Mouse (Mus musculus) stomach, embryonic 16.5 days (tissue): Measurements from ENCODE around the gene Myo1e. TPM values are rescaled to one million over a fixed set of nuclear protein-coding genes. Genes with fewer than 3 reads are reported as not detected.

Experiments
- ATAC-seq: fragments of 200-750 bp; cut with Nextera tagmentation; 2 replicates; pipeline ENCODE4 v1.8.0; 2017; ENCODE audit warnings: moderate number of reproducible peaks, moderate TSS enrichment; ENCODE audit not compliant: insufficient read depth, low FRiP score
- H3K27ac ChIP-seq: fragments of 300-500 bp; sonication (generic); 2 replicates; pipeline ENCODE4 v1.5.1; 2014; ENCODE audit warnings: low read length
- H3K27me3 ChIP-seq: fragments of 300-500 bp; sonication (generic); 2 replicates; pipeline ENCODE4 v1.6.1; 2014; ENCODE audit warnings: low read length, control low read depth, mixed read lengths; ENCODE audit not compliant: control insufficient read depth, insufficient read depth
- H3K36me3 ChIP-seq: fragments of 300-500 bp; sonication (generic); 2 replicates; pipeline ENCODE4 v1.6.1; 2014; ENCODE audit warnings: low read length; ENCODE audit not compliant: control insufficient read depth, insufficient read depth
- H3K4me1 ChIP-seq: fragments of 300-500 bp; sonication (generic); 2 replicates; pipeline ENCODE4 v1.6.1; 2014; ENCODE audit warnings: low read length, control low read depth, mixed read lengths; ENCODE audit not compliant: control insufficient read depth, insufficient read depth
- H3K4me2 ChIP-seq: fragments of 300-500 bp; sonication (generic); 2 replicates; pipeline ENCODE4 v1.6.1; 2014; ENCODE audit warnings: low read depth, low read length, mixed read lengths
- H3K4me3 ChIP-seq: fragments of 300-500 bp; sonication (generic); replicated peaks from 2 replicates; pipeline ENCODE4 v1.5.1; 2014; ENCODE audit warnings: mild to moderate bottlenecking, low read length
- H3K9ac ChIP-seq: fragments of 300-500 bp; sonication (generic); 2 replicates; pipeline ENCODE4 v1.6.1; 2014; ENCODE audit warnings: low read length
- H3K9me3 ChIP-seq: fragments of 300-500 bp; sonication (generic); replicated peaks from 2 replicates; pipeline ENCODE4 v1.6.1; 2016; ENCODE audit warnings: low read length, control low read depth; ENCODE audit not compliant: control insufficient read depth
- WGBS: fragments of 180-500 bp; shearing (Covaris S2); extraction: QIAGEN DNeasy Blood & Tissue Kit; methylation state at CpG from one replicate; pipeline ENCODE4 v1.1.7; 2014; 5-methylcytosine and 5-hydroxymethylcytosine counted together
- polyA plus RNA-seq: library from polyadenylated mRNA; unstranded; fragments of >200 nt; fragmentation: Nextera tagmentation; extraction: Ambion mirVana; gene quantifications from 2 replicates; pipeline ENCODE4 v1.2.1, GENCODE M21; 2015

Myo1e gene
- polyA plus RNA-seq, 1 experiment from 2014 or later, result 34.3 TPM

DNA sequence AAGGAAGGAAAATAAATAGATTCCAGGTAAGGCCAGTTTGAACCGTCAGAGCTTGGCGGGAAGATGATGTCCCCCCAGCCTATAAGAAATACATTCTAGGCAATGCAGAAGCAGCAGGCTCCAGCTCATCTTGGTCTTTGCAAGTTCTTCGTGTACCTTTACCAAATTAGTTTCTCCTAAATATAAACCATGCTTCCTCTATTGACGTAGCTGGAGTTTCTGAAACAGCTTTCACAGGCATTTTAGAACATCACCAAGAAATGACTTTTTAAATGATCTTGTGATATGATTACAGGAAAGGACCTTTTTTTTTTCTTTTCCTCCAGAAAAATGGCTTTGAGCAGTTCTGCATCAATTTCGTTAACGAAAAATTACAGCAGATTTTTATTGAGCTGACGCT, 131.2 kb downstream of the Myo1e start:
- peaks cover 27% of the 10 kb centered on the region for H3K36me3 ChIP-seq
- no peaks in the 10 kb centered on the region for H3K4me1 ChIP-seq
- H3K27me3 ChIP-seq, result no peaks in the 10 kb centered on the region
- no peak for ATAC-seq
- no peak overlapping the region for H3K4me2 ChIP-seq
- no peak overlapping the region for H3K4me3 ChIP-seq
- no peak overlapping the region for H3K27ac ChIP-seq
- H3K9ac ChIP-seq, result no peak overlapping the region
- no peaks in the 10 kb centered on the region for H3K9me3 ChIP-seq
- WGBS, result 89% methylated on average over 7 of the region's 7 CpGs

DNA sequence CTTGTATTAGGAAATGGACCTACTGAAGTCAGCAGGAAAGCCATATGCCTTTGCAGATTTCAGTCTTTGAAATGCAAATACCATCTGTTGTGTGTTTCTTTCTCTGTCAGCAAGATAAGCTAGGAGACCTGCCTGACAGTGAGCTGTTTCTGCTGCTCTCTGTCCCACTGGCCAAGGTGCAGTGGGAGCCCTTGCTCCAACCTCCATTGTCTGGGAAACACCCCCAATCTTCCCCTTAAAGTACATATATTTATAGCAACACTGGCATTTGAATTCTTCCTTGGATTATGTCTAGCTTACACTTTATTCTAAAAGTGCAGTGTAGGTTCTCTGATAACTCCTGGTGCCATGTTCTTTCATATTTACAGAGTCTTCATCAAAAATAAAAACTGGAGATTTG, 131.7 kb downstream of the Myo1e start:
- H3K27me3 ChIP-seq, result no peaks in the 10 kb centered on the region
- no peak for ATAC-seq
- H3K4me1 ChIP-seq, result no peaks in the 10 kb centered on the region
- H3K27ac ChIP-seq, result no peak overlapping the region
- no peak overlapping the region for H3K4me3 ChIP-seq
- H3K4me2 ChIP-seq, result no peak overlapping the region
- H3K9me3 ChIP-seq, result no peaks in the 10 kb centered on the region
- no peak overlapping the region for H3K9ac ChIP-seq
- peaks cover 27% of the 10 kb centered on the region for H3K36me3 ChIP-seq

DNA sequence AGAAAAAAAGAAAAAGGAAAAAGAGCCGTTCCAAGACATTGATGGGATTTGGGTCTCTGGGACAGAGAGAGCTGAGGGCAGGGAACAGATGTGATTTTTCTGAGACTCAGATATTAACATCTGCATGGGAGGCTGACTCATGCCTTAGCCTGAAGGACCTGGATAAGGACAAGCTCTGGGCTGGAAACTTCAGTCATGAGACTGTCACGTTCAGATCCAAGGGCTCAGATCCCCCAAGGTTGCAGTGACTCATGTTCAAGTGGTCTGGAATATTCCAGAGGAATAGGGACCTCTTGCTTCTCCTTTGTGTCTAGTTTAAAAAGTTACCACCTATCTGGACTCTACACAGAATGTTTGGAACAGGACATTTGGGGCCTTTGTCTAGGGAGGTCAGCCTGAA, 142.1 kb downstream of the Myo1e start:
- H3K27ac ChIP-seq, result no peak overlapping the region
- no peak overlapping the region for H3K4me2 ChIP-seq
- H3K4me1 ChIP-seq, result no peaks in the 10 kb centered on the region
- no peak overlapping the region for H3K4me3 ChIP-seq
- H3K9me3 ChIP-seq, result no peaks in the 10 kb centered on the region
- no peak overlapping the region for H3K9ac ChIP-seq
- no peak for ATAC-seq
- WGBS, result 77% methylated on average over 2 of the region's 2 CpGs
- no peaks in the 10 kb centered on the region for H3K27me3 ChIP-seq
- peaks cover 7% of the 10 kb centered on the region; the same call in 1 of the 2 replicates for H3K36me3 ChIP-seq

DNA sequence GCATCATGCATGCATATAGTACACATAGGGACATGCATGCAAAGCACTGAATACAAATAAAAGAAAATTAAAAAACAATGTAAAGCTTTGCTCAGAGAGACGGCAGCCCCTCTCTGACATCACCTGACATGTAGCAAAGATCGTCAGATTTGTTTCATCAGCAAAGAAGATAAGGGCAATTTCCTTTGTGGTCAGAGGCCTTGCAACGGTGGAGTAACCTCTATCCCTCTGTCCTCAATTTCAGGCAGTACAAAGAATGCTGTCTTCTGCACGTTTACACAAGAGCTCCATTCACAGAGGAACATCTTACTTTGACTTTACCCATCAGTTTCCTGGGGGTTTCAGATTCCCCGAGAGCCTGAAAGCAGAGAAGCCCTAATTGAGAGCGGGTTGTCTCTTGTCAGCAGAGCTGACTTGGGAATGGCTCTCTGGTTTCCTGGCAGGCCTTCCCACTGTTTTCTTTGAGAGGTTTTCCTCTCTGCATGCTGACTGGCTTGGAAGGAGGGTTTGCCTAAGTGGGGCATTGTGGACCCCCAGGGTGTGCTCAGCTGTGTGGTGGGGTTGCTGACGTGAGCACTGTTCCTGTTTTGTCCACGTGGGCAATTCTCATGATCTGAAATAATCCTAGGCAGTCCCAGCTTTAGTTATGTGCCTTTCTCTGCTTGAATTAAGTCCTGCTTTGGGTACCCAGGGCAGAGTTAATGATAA, 144.6 kb downstream of the Myo1e start:
- Histone ChIP-seq H3K4me3 (no peak overlapping the region), H3K9ac (no peak overlapping the region), H3K36me3 (peaks cover 9% of the 10 kb centered on the region; the same call in 1 of the 2 replicates), H3K9me3 (no peaks in the 10 kb centered on the region), H3K4me1 (no peaks in the 10 kb centered on the region), H3K27ac (no peak overlapping the region), H3K27me3 (no peaks in the 10 kb centered on the region), H3K4me2 (no peak overlapping the region)
- whole genome bisulfite sequencing, result 45% methylated on average over 8 of the region's 8 CpGs
- no peak for ATAC-seq

DNA sequence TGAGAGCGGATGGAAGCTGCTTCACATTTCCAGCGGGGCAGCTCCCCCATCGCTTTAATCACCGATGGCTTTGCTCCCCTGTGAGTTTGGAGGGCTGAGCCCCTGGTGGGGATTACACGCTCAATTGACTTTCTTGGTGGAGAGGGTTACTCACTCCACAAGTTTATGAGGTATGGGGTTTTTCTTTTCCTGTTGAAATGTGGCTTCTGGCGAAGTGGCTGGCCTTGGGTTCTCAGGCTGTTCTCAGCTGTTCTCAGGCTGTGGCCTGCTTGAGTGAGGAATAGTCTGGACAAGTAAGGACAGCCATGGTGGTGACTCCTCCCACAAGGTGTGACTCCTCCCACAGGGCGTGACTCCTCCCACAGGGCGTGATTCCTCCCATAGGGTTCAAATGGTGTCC, 149.1 kb downstream of the Myo1e start:
- Histone ChIP-seq H3K4me1 (no peaks in the 10 kb centered on the region), H3K9me3 (no peaks in the 10 kb centered on the region), H3K36me3 (peaks cover 33% of the 10 kb centered on the region; the same call in 1 of the 2 replicates), H3K4me3 (no peak overlapping the region), H3K9ac (no peak overlapping the region), H3K27ac (no peak overlapping the region), H3K27me3 (no peaks in the 10 kb centered on the region), H3K4me2 (no peak overlapping the region)
- ATAC-seq, result no peak
- WGBS, result 67% methylated on average over 8 of the region's 8 CpGs

DNA sequence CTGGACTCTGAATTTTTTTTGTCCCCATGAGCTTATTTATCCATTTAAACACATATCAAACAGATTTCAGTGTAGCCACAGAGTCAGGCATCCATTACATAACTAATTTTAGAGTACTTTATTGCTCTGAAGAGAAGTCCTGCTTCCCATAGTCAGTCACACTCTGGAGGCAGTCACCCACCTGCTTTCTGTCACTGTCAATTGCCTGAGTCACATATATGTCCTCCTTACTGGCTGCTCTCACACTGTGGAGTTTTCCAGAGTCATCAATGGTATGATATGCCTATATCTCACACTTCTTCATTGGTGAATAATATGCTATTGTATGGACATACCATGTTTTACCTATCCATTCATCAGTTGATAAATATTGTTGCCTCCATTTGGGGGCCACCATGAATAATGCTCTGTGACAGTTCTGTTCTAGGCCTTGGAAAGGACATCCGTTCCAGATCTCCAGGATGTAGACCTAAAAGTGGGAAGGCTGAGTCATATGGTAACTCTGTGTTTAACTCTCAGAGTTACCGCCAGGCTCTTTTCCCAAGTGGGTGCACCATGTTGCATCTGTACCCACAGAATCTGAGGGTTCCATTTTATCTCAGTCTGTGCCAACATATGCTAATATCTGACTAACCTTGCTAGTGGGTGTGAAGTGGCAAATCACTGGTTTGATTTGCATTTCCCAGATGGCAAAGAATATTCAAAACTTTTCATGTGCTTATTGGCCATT, 152.4 kb downstream of the Myo1e start:
- H3K4me1 ChIP-seq, result no peaks in the 10 kb centered on the region
- ATAC-seq, result no peak
- H3K27me3 ChIP-seq, result no peaks in the 10 kb centered on the region
- no peak overlapping the region for H3K9ac ChIP-seq
- H3K36me3 ChIP-seq, result peaks cover 31% of the 10 kb centered on the region; the same call in 1 of the 2 replicates
- H3K27ac ChIP-seq, result no peak overlapping the region
- no peak overlapping the region for H3K4me2 ChIP-seq
- 92% methylated on average over 2 of the region's 2 CpGs for WGBS
- H3K9me3 ChIP-seq, result no peaks in the 10 kb centered on the region
- no peak overlapping the region for H3K4me3 ChIP-seq

DNA sequence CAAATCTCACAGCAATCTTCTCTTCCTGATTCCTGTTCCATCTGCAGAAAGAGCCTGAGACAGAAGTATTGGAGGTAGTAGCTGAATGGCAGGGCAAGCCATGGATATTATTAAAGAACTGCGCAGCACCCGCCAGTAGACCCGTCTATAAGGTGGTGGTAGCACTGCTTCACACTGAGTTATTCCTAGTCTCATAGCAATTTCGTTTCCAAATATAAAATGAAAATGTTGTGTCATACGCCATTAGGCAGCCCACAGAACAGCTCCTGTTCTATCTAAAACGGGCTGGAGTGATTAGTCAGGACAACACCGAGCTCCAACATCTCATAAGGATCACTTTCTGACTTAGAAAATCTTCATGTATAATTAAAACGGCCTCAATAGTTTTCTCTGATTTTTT, 157.6 kb downstream of the Myo1e start:
- Histone ChIP-seq H3K4me1 (no peaks in the 10 kb centered on the region), H3K9ac (no peak overlapping the region), H3K27ac (no peak overlapping the region), H3K36me3 (peaks cover 33% of the 10 kb centered on the region), H3K9me3 (no peaks in the 10 kb centered on the region), H3K4me3 (no peak overlapping the region), H3K4me2 (no peak overlapping the region), H3K27me3 (no peaks in the 10 kb centered on the region)
- WGBS, result 93% methylated on average over 8 of the region's 8 CpGs
- ATAC-seq, result no peak

DNA sequence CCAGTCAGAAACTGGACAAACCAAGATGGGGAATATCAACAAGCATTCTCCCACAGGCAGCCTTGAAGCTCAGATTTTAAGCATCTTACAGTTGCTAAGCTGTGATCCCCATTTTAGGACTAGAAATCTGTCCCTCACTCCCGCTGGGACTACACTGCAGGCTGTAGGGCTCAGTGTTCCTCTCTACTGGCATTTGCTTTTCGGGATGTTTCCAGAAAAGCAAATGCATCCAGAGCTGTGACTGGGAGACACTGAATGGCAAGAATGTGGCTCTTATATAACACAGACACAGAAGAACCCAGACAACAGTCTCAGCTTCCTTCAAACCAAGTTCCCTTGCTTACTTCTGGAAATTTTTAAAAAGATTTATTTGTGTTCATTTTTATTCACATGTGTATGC, 158.8 kb downstream of the Myo1e start:
- WGBS, result 88% methylated on average over 2 of the region's 2 CpGs
- ATAC-seq, result no peak
- Histone ChIP-seq H3K9ac (no peak overlapping the region), H3K27me3 (no peaks in the 10 kb centered on the region), H3K9me3 (no peaks in the 10 kb centered on the region), H3K27ac (no peak overlapping the region), H3K4me1 (no peaks in the 10 kb centered on the region), H3K4me2 (no peak overlapping the region), H3K4me3 (no peak overlapping the region), H3K36me3 (peaks cover 26% of the 10 kb centered on the region)

DNA sequence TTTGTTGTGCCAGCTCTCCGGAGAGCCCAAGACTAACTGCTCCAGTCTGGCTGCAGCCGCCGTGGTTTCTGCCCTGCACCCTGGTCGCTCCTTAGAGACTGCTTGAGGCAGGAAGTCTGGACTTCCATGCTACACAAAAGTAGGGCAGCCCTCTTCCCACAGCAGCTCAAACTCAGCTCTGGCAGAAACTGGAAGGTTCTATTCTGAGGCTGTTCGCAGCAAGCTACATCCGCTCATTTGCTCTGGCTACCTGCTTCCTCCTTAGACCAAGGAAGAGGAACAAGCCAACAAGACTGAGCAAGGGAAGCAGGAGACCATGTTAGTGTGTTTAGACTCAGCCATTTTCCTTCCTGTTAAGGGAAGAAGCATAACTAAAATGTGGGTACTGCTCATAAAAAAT, 159.7 kb downstream of the Myo1e start:
- Histone ChIP-seq H3K4me2 (no peak overlapping the region), H3K9ac (no peak overlapping the region), H3K4me3 (no peak overlapping the region), H3K27me3 (no peaks in the 10 kb centered on the region), H3K36me3 (peaks cover 24% of the 10 kb centered on the region), H3K4me1 (no peaks in the 10 kb centered on the region), H3K27ac (no peak overlapping the region), H3K9me3 (no peaks in the 10 kb centered on the region)
- whole genome bisulfite sequencing, result 87% methylated on average over 6 of the region's 6 CpGs
- no peak for ATAC-seq
